Mouse (Mus musculus) left cerebral cortex, postnatal 25 days (tissue): ENCODE data around the gene Gm20831. TPM values are rescaled to one million over a fixed set of nuclear protein-coding genes. Genes with fewer than 3 reads are reported as not detected.
"Not testable (repeated sequence)": the region's sequence is repeated elsewhere in the genome, so short reads cannot be mapped to it uniquely, and the experiment has no call there.

Experiments used
- DNase-seq, 2 experiments: peaks; one replicate each; pipeline ENCODE4 v3.0.0; 2022; ENCODE audit warnings: low spot score in 2 of 2, mixed read lengths in 1 of 2
- intact Hi-C: fragments of 180-260 bp; cut with DNase I; formaldehyde crosslinking; loops from one replicate; pipeline ENCODE4 v1.15.1; 2025
- total RNA-seq, 2 experiments: library from RNA; stranded (reverse); gene quantifications; 2 replicates each; pipeline ENCODE4 v1.2.3; 2021

Gm20831 gene
- not detected for total RNA-seq

GRCm38 (mm10) chrY:17874441-17874840 is at the start of gene Gm20831, which contains the start of gene Gm20772:
Gene Gm20831 (plus strand): TSS chrY:17874741.
Gene Gm20772 (plus strand): TSS chrY:17874741.
- DNase-seq, intact Hi-C loops: not testable (repeated sequence)

GRCm38 (mm10) chrY:17846166-17846565 is 28.4 kb upstream of the Gm20831 start, which contains the start of gene Gm21904:
Gene Gm21904 (minus strand): TSS chrY:17846266.
- DNase-seq, intact Hi-C loops: not testable (repeated sequence)

GRCm38 (mm10) chrY:17937230-17937629 is 62.7 kb downstream of the Gm20831 start, which contains the start of gene Srsy:
Gene Srsy (minus strand): TSS chrY:17937330.
- intact Hi-C loops, DNase-seq: not testable (repeated sequence)

Other genes starting within 250 kb of the Gm20831 start
- gene Gm21904, start 28.5 kb upstream of the Gm20831 start, total RNA-seq, result not detected
- gene Gm20772, start within 50 bp of the Gm20831 start, total RNA-seq, result not detected
- gene Srsy, start 62.6 kb downstream of the Gm20831 start, total RNA-seq, result not detected
- not detected for gene Gm21764, start 187.1 kb downstream of the Gm20831 start, total RNA-seq
- not detected for gene Ssty1, start 214.4 kb downstream of the Gm20831 start, total RNA-seq